Mouse (Mus musculus) right cerebral cortex, postnatal 4 days (tissue): ENCODE measurements at regions not wholly inside any gene's neighbourhood (a gene's known extent, or its start where the extent isn't known, plus 50 kb on each side); places are given as distances from the start of the nearest gene placed in this dataset.
A peak's percentile ranks its signal among the peaks of the same experiment; 100 is the strongest.

Experiments
- DNase-seq: peaks from one replicate; pipeline ENCODE4 v3.0.0-alpha.2; 2022

GRCm38 (mm10) chr8:115476071-115476470, 231.5 kb downstream of the Maf start:
- no peak for DNase-seq

GRCm38 (mm10) chr8:115475156-115475555, 232.4 kb downstream of the Maf start:
- no peak for DNase-seq

GRCm38 (mm10) chr8:115473974-115474373, 233.6 kb downstream of the Maf start:
- no peak for DNase-seq

GRCm38 (mm10) chr8:115466553-115466952, 241.0 kb downstream of the Maf start:
- peak; percentile 11 for DNase-seq

- DNase-seq: no peak
Measured at GRCm38 (mm10) chr8:115466122-115466521, 241.5 kb downstream of the Maf start.

- DNase-seq: no peak
Measured at GRCm38 (mm10) chr8:115462657-115463056, 244.9 kb downstream of the Maf start.

- no peak for DNase-seq
Measured at GRCm38 (mm10) chr8:115458119-115458518, 249.5 kb downstream of the Maf start.

- DNase-seq: no peak
Measured at GRCm38 (mm10) chr8:115450789-115451188, 256.8 kb downstream of the Maf start.

GRCm38 (mm10) chr8:115448367-115448766, 259.2 kb downstream of the Maf start:
- no peak for DNase-seq

GRCm38 (mm10) chr8:115444519-115444918, 263.1 kb downstream of the Maf start:
- DNase-seq: no peak

GRCm38 (mm10) chr8:115441943-115442550, 265.5 kb downstream of the Maf start:
- DNase-seq: no peak

GRCm38 (mm10) chr8:115441323-115441722, 266.3 kb downstream of the Maf start:
- DNase-seq: no peak

GRCm38 (mm10) chr8:115440151-115440550, 267.4 kb downstream of the Maf start:
- no peak for DNase-seq

GRCm38 (mm10) chr8:115439512-115439911, 268.1 kb downstream of the Maf start:
- no peak for DNase-seq

GRCm38 (mm10) chr8:115437956-115438355, 269.6 kb downstream of the Maf start:
- DNase-seq: no peak

GRCm38 (mm10) chr8:115436356-115436721, 271.3 kb downstream of the Maf start:
- no peak for DNase-seq

GRCm38 (mm10) chr8:115435720-115436355, 271.8 kb downstream of the Maf start:
- DNase-seq: no peak

GRCm38 (mm10) chr8:115432396-115433040, 275.1 kb downstream of the Maf start:
- peak; percentile 10 for DNase-seq

GRCm38 (mm10) chr8:115430793-115431192, 276.8 kb downstream of the Maf start:
- DNase-seq: no peak

GRCm38 (mm10) chr8:115429291-115429883, 278.2 kb downstream of the Maf start:
- DNase-seq: no peak

GRCm38 (mm10) chr8:115428528-115429290, 278.9 kb downstream of the Maf start:
- DNase-seq: peak; percentile 18

GRCm38 (mm10) chr8:115428022-115428421, 279.6 kb downstream of the Maf start:
- no peak for DNase-seq

- no peak for DNase-seq
Measured at GRCm38 (mm10) chr8:115427490-115427889, 280.1 kb downstream of the Maf start.
